Mouse (Mus musculus) intestine, postnatal 0 days (tissue): ENCODE data around the gene Hnrnpf. TPM values are rescaled to one million over a fixed set of nuclear protein-coding genes. Genes with fewer than 3 reads are reported as not detected.

Experiments
- ATAC-seq: fragments of 200-750 bp; cut with Nextera tagmentation; 2 replicates; pipeline ENCODE4 v1.8.0; 2017; ENCODE audit warnings: mild to moderate bottlenecking, moderate TSS enrichment, moderate library complexity
- H3K27ac ChIP-seq: fragments of 300-500 bp; sonication (generic); 2 replicates; pipeline ENCODE4 v1.5.1; 2014; ENCODE audit warnings: mild to moderate bottlenecking, low read depth, low read length, moderate library complexity
- H3K27me3 ChIP-seq: fragments of 300-500 bp; sonication (generic); replicated peaks from 2 replicates; pipeline ENCODE4 v1.6.1; 2014; ENCODE audit warnings: low read length, mixed read lengths; ENCODE audit not compliant: control insufficient read depth, insufficient read depth
- H3K36me3 ChIP-seq: fragments of 300-500 bp; sonication (generic); 2 replicates; pipeline ENCODE4 v1.6.1; 2014; ENCODE audit warnings: mild to moderate bottlenecking, moderate library complexity; ENCODE audit not compliant: control insufficient read depth, insufficient read depth
- H3K4me1 ChIP-seq: fragments of 300-500 bp; sonication (generic); replicated peaks from 2 replicates; pipeline ENCODE4 v1.6.1; 2014; ENCODE audit warnings: antibody characterized with exemption, low read length, mixed read lengths; ENCODE audit not compliant: control insufficient read depth, insufficient read depth
- H3K4me2 ChIP-seq: fragments of 300-500 bp; sonication (generic); replicated peaks from 2 replicates; pipeline ENCODE4 v1.6.1; 2014; ENCODE audit warnings: low read depth, mild to moderate bottlenecking, moderate library complexity
- H3K4me3 ChIP-seq: fragments of 300-500 bp; sonication (generic); 2 replicates; pipeline ENCODE4 v1.5.1; 2014; ENCODE audit warnings: low read depth, low read length
- H3K9ac ChIP-seq: fragments of 300-500 bp; sonication (generic); 2 replicates; pipeline ENCODE4 v1.6.1; 2014; ENCODE audit warnings: mild to moderate bottlenecking, low read depth, low read length
- H3K9me3 ChIP-seq: fragments of 300-500 bp; sonication (generic); 2 replicates; pipeline ENCODE4 v1.6.1; 2016; ENCODE audit warnings: mixed run types; ENCODE audit not compliant: control insufficient read depth
- CTCF ChIP-seq: sonication (generic); IDR thresholded peaks from 2 replicates; pipeline ENCODE4 v1.5.1; 2016; ENCODE audit warnings: low read depth, mild to moderate bottlenecking, control low read depth, antibody characterized with exemption, moderate library complexity
- WGBS: fragments of 180-500 bp; shearing (Covaris S2); extraction: QIAGEN DNeasy Blood & Tissue Kit; methylation state at CpG from one replicate; pipeline ENCODE4 v1.1.7; 2014; 5-methylcytosine and 5-hydroxymethylcytosine counted together
- polyA plus RNA-seq: library from polyadenylated mRNA; unstranded; fragments of >200 nt; fragmentation: Nextera tagmentation; extraction: Ambion mirVana; gene quantifications from 2 replicates; pipeline ENCODE4 v1.2.1, GENCODE M21; 2015

The Hnrnpf gene
- polyA plus RNA-seq, 1 experiment from 2014 or later = 340 TPM

- Histone ChIP-seq H3K4me1 (no peaks in the 10 kb centered on the region), H3K4me3 (no peak overlapping the region), H3K27me3 (no peaks in the 10 kb centered on the region), H3K4me2 (no peak overlapping the region), H3K9me3 (no peaks in the 10 kb centered on the region), H3K36me3 (no peaks in the 10 kb centered on the region), H3K27ac (no peak overlapping the region), H3K9ac (no peak overlapping the region)
- no peak for TF ChIP-seq CTCF
- no peak for ATAC-seq
- WGBS = 81% methylated on average over 6 of the region's 6 CpGs
Measured at GRCm38 (mm10) chr6:117934301-117934700, 34.2 kb downstream of the Hnrnpf start.

- H3K9ac ChIP-seq = no peak overlapping the region
- no peak overlapping the region for H3K27ac ChIP-seq
- WGBS = 80% methylated on average over 14 of the region's 14 CpGs
- H3K4me1 ChIP-seq = no peaks in the 10 kb centered on the region
- TF ChIP-seq CTCF = no peak
- no peak for ATAC-seq
- H3K9me3 ChIP-seq = no peaks in the 10 kb centered on the region
- H3K27me3 ChIP-seq = no peaks in the 10 kb centered on the region
- no peak overlapping the region for H3K4me3 ChIP-seq
- no peaks in the 10 kb centered on the region for H3K36me3 ChIP-seq
- H3K4me2 ChIP-seq = no peak overlapping the region
Measured at GRCm38 (mm10) chr6:117935681-117936612, 35.8 kb downstream of the Hnrnpf start.

- no peaks in the 10 kb centered on the region for H3K36me3 ChIP-seq
- H3K9ac ChIP-seq = no peak within 1 kb of the TSS
- 0 out of 2 replicates have a peak, but pooled peaks have one; percentile 22 for ATAC-seq
- no peaks in the 10 kb centered on the region for H3K27me3 ChIP-seq
- TF ChIP-seq CTCF = no peak
- H3K4me2 ChIP-seq = no peak within 1 kb of the TSS
- no peak within 1 kb of the TSS for H3K4me3 ChIP-seq
- H3K9me3 ChIP-seq = no peaks in the 10 kb centered on the region
- H3K4me1 ChIP-seq = no peaks in the 10 kb centered on the region
- H3K27ac ChIP-seq = no peak within 1 kb of the TSS
- WGBS = 52% methylated on average over 10 of the region's 10 CpGs
Measured at GRCm38 (mm10) chr6:117937222-117937932, 37.3 kb downstream of the Hnrnpf start, which contains the start of gene Fxyd4. Gene Fxyd4 (minus strand): TSS chr6:117937692.

GRCm38 (mm10) chr6:117938951-117939350, 38.8 kb downstream of the Hnrnpf start:
- no peak for ATAC-seq
- no peaks in the 10 kb centered on the region for H3K27me3 ChIP-seq
- H3K27ac ChIP-seq = no peak overlapping the region
- 86% methylated on average over 10 of the region's 10 CpGs for WGBS
- no peaks in the 10 kb centered on the region for H3K4me1 ChIP-seq
- H3K36me3 ChIP-seq = no peaks in the 10 kb centered on the region
- no peak overlapping the region for H3K4me2 ChIP-seq
- H3K9ac ChIP-seq = no peak overlapping the region
- no peak overlapping the region for H3K4me3 ChIP-seq
- no peaks in the 10 kb centered on the region for H3K9me3 ChIP-seq
- no peak for TF ChIP-seq CTCF

GRCm38 (mm10) chr6:117942769-117943168, 42.6 kb downstream of the Hnrnpf start:
- Histone ChIP-seq H3K27me3 (no peaks in the 10 kb centered on the region), H3K27ac (no peak overlapping the region), H3K9ac (no peak overlapping the region), H3K4me3 (no peak overlapping the region), H3K36me3 (no peaks in the 10 kb centered on the region), H3K4me1 (no peaks in the 10 kb centered on the region), H3K4me2 (no peak overlapping the region), H3K9me3 (no peaks in the 10 kb centered on the region)
- WGBS = 83% methylated on average over 10 of the region's 10 CpGs
- TF ChIP-seq CTCF = no peak
- no peak for ATAC-seq

- Histone ChIP-seq H3K36me3 (no peaks in the 10 kb centered on the region), H3K27ac (no peak overlapping the region), H3K4me1 (no peaks in the 10 kb centered on the region), H3K4me3 (no peak overlapping the region), H3K9ac (no peak overlapping the region), H3K27me3 (no peaks in the 10 kb centered on the region), H3K4me2 (no peak overlapping the region), H3K9me3 (no peaks in the 10 kb centered on the region)
- no peak for TF ChIP-seq CTCF
- ATAC-seq = no peak
- 69% methylated on average over 2 of the region's 2 CpGs for WGBS
Measured at GRCm38 (mm10) chr6:117943899-117944298, 43.8 kb downstream of the Hnrnpf start.
